Mouse (Mus musculus): ENCODE measurements around the gene Jade1. TPM values are rescaled to one million over a fixed set of nuclear protein-coding genes. Genes with fewer than 3 reads are reported as not detected.

Jade1 gene
- total and polyA plus RNA-seq, 3 experiments: 9.6 to 11.0 (median 10.7) TPM

- Histone ChIP-seq H3K4me3 (replicated peaks in 1 of 3; ENCODE audit: low read depth in 2 of 3, low read length in 2 of 3, poor library complexity in 1 of 3) (no peak overlapping the region), H3K9me3 (replicated peaks; ENCODE audit: low read length) (no peaks in the 10 kb centered on the region), H3K79me2 (replicated peaks; ENCODE audit: control insufficient read depth, extremely low read depth, insufficient read depth, poor library complexity, severe bottlenecking) (no peaks in the 10 kb centered on the region), H3K36me3 (replicated peaks in 1 of 2; ENCODE audit: control insufficient read depth in 1 of 2, insufficient read depth in 1 of 2, low read length in 1 of 2) (no peaks in the 10 kb centered on the region), H3K4me1 (ENCODE audit: control insufficient read depth in 1 of 2, insufficient read depth in 2 of 2) (peaks cover 3 to 7% of the 10 kb centered on the region in 2 experiments; a peak in 3 of 4 replicates), H3K4me2 (ENCODE audit: insufficient read depth, low read depth, poor library complexity, severe bottlenecking) (no peak overlapping the region), H3K9ac (ENCODE audit: insufficient read depth, low read depth) (no peak overlapping the region), H3K27ac (ENCODE audit: insufficient read depth, low read depth) (no peak overlapping the region), H3K27me3 (replicated peaks) (no peaks in the 10 kb centered on the region)
- dilution Hi-C loops (cut with MboI; ENCODE audit: extremely low pct_ligation_motif_present, extremely low pct_unique_long_range_greater_than_20kb, low sequenced_read_pairs) (no loop called here), in situ Hi-C loops (cut with MboI; ENCODE audit: low pct_ligation_motif_present, low pct_unique_long_range_greater_than_20kb, low sequenced_read_pairs) (no loop called here)
- TF ChIP-seq RCOR1 (conservative IDR thresholded peaks at IDR 0.05; ENCODE audit: low read depth, low read length): no peak
- TF ChIP-seq EP300 (IDR thresholded peaks at IDR 0.05; ENCODE audit: low read length): no peak
- no peak for TF ChIP-seq KAT2A (IDR thresholded peaks at IDR 0.05; ENCODE audit: insufficient replicate concordance, low read length)
- no peak for TF ChIP-seq ZKSCAN1 (IDR thresholded peaks at IDR 0.05; ENCODE audit: borderline replicate concordance, low read depth, low read length)
- TF ChIP-seq GABPA (IDR thresholded peaks at IDR 0.05; ENCODE audit: insufficient replicate concordance, low read depth, low read length): no peak
- no peak for TF ChIP-seq CHD2 (IDR thresholded peaks at IDR 0.05; ENCODE audit: low read length)
- no peak for TF ChIP-seq ZNF384 (IDR thresholded peaks at IDR 0.05; ENCODE audit: low read depth, low read length)
- no peak for TF ChIP-seq USF1 (IDR thresholded peaks at IDR 0.05; ENCODE audit: low read depth, low read length)
- TF ChIP-seq TBP (conservative IDR thresholded peaks at IDR 0.05; ENCODE audit: low read depth, low read length): no peak
- no peak for DNase-seq (ENCODE audit: extremely low read depth)
Measured at GRCm38 (mm10) chr3:41548238-41548637, 7.3 kb upstream of the Jade1 start.

DNA sequence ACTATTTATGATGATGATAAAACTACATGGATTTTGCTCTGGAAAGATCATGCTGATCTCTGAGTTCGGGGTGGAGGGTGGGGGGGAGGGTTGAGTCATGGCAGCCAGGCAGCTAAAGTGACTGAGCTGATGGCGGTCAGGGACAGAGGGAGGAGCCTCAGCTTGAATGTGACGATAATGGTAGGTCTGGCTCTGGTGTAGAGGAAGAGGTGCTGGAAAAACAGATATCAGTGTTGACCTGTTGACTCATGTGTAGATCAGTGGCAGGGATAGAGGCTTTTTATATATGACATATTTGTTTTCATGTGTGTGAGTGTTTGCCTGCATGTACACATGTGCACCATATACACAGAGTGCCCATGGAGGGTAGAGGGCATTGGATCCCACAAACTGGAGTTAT, 3.9 kb upstream of the Jade1 start:
- no peak overlapping the region for H3K9ac ChIP-seq (ENCODE audit: insufficient read depth, low read depth)
- no peaks in the 10 kb centered on the region for H3K36me3 ChIP-seq (replicated peaks in 1 of 2; ENCODE audit: control insufficient read depth in 1 of 2, insufficient read depth in 1 of 2, low read length in 1 of 2)
- no peak overlapping the region for H3K4me3 ChIP-seq (replicated peaks in 1 of 3; ENCODE audit: low read depth in 2 of 3, low read length in 2 of 3, poor library complexity in 1 of 3)
- in situ Hi-C loops (cut with MboI; ENCODE audit: low pct_ligation_motif_present, low pct_unique_long_range_greater_than_20kb, low sequenced_read_pairs) (loop anchor here (25.0 kb wide), 1 partner anchor 189 kb away; no protein-coding TSS in a partner anchor), dilution Hi-C loops (cut with MboI; ENCODE audit: extremely low pct_ligation_motif_present, extremely low pct_unique_long_range_greater_than_20kb, low sequenced_read_pairs) (no loop called here)
- no peak overlapping the region for H3K4me2 ChIP-seq (ENCODE audit: insufficient read depth, low read depth, poor library complexity, severe bottlenecking)
- H3K4me1 ChIP-seq (ENCODE audit: control insufficient read depth in 1 of 2, insufficient read depth in 2 of 2): peaks cover 0 to 12% of the 10 kb centered on the region in 2 experiments; a peak in 3 of 4 replicates
- H3K27ac ChIP-seq (ENCODE audit: insufficient read depth, low read depth): no peak overlapping the region
- H3K27me3 ChIP-seq (replicated peaks): no peaks in the 10 kb centered on the region
- DNase-seq (ENCODE audit: extremely low read depth): no peak
- TF ChIP-seq GABPA (IDR thresholded peaks at IDR 0.05; ENCODE audit: insufficient replicate concordance, low read depth, low read length): no peak
- TF ChIP-seq MYC (IDR thresholded peaks at IDR 0.05; ENCODE audit: low read depth, low read length): no peak
- no peak for TF ChIP-seq EP300 (IDR thresholded peaks at IDR 0.05; ENCODE audit: low read length)
- no peak for TF ChIP-seq MAZ (IDR thresholded peaks at IDR 0.05; ENCODE audit: low read depth, low read length)
- no peak for TF ChIP-seq PAX5 (IDR thresholded peaks at IDR 0.05; ENCODE audit: low read length)
- TF ChIP-seq UBTF (IDR thresholded peaks at IDR 0.05; ENCODE audit: low read depth, low read length): no peak
- no peak for TF ChIP-seq SIN3A (IDR thresholded peaks at IDR 0.05; ENCODE audit: low read length)
- TF ChIP-seq ZMIZ1 (IDR thresholded peaks at IDR 0.05; ENCODE audit: low read depth, low read length): no peak
- no peak for TF ChIP-seq CHD2 (IDR thresholded peaks at IDR 0.05; ENCODE audit: low read length)
- TF ChIP-seq POLR2A (IDR thresholded peaks at IDR 0.05; ENCODE audit: low read depth, low read length): no peak
- no peaks in the 10 kb centered on the region for H3K9me3 ChIP-seq (replicated peaks; ENCODE audit: low read length)
- no peaks in the 10 kb centered on the region for H3K79me2 ChIP-seq (replicated peaks; ENCODE audit: control insufficient read depth, extremely low read depth, insufficient read depth, poor library complexity, severe bottlenecking)
